Mouse (Mus musculus): ENCODE data around the gene Endou.

Gene Endou

GRCm38 (mm10) chr15:97731111-97731510 is at the start of gene Endou:
TSS of gene Endou (minus strand) at chr15:97731339.
- in situ Hi-C loops (cut with MseI, MboI): no loop called here

- in situ Hi-C loops (cut with MseI, MboI): loop anchor here (5.0 to 10.0 kb wide), 2 partner anchors 33 to 66 kb away; no protein-coding TSS in a partner anchor
Measured at GRCm38 (mm10) chr15:97780611-97781031, 49.5 kb upstream of the Endou start.

GRCm38 (mm10) chr15:97779576-97779975 is 48.4 kb upstream of the Endou start:
- in situ Hi-C loops (cut with MseI, MboI): loop anchor here in 1 of 2 experiments (5.0 kb wide), 1 partner anchor 62 kb away; no protein-coding TSS in a partner anchor

- in situ Hi-C loops (cut with MseI, MboI): loop anchor here in 1 of 2 experiments (5.0 kb wide), 1 partner anchor 61 kb away; no protein-coding TSS in a partner anchor
Measured at GRCm38 (mm10) chr15:97778311-97779098, 47.4 kb upstream of the Endou start, which contains the start of gene Slc48a1. TSS of gene Slc48a1 (plus strand) at chr15:97778520.

GRCm38 (mm10) chr15:97776919-97777318 is 45.8 kb upstream of the Endou start:
- in situ Hi-C loops (cut with MseI, MboI): loop anchor here in 1 of 2 experiments (5.0 kb wide), 1 partner anchor 60 kb away; no protein-coding TSS in a partner anchor

- in situ Hi-C loops (cut with MseI, MboI): loop anchor here in 1 of 2 experiments (5.0 kb wide), 1 partner anchor 59 kb away; no protein-coding TSS in a partner anchor
Measured at GRCm38 (mm10) chr15:97776514-97776913, 45.4 kb upstream of the Endou start.

GRCm38 (mm10) chr15:97773961-97774370 is 42.8 kb upstream of the Endou start:
- in situ Hi-C loops (cut with MseI, MboI): no loop called here

GRCm38 (mm10) chr15:97773108-97773507 is 42.0 kb upstream of the Endou start:
- in situ Hi-C loops (cut with MseI, MboI): no loop called here

GRCm38 (mm10) chr15:97770280-97770679 is 39.1 kb upstream of the Endou start:
- in situ Hi-C loops (cut with MseI, MboI): no loop called here

GRCm38 (mm10) chr15:97768192-97768591 is 37.1 kb upstream of the Endou start:
- in situ Hi-C loops (cut with MseI, MboI): no loop called here

- in situ Hi-C loops (cut with MseI, MboI): no loop called here
Measured at GRCm38 (mm10) chr15:97767280-97768186, 36.4 kb upstream of the Endou start, which contains the start of gene Rapgef3. TSS of gene Rapgef3 (minus strand) at chr15:97767972.

GRCm38 (mm10) chr15:97766594-97767279 is 35.6 kb upstream of the Endou start:
- in situ Hi-C loops (cut with MseI, MboI): no loop called here

- in situ Hi-C loops (cut with MseI, MboI): no loop called here
Measured at GRCm38 (mm10) chr15:97766194-97766593, 35.1 kb upstream of the Endou start.

- in situ Hi-C loops (cut with MseI, MboI): no loop called here
Measured at GRCm38 (mm10) chr15:97765090-97765794, 34.1 kb upstream of the Endou start.

- in situ Hi-C loops (cut with MseI, MboI): no loop called here
Measured at GRCm38 (mm10) chr15:97764532-97764931, 33.4 kb upstream of the Endou start.

GRCm38 (mm10) chr15:97763256-97764049 is 32.3 kb upstream of the Endou start:
- in situ Hi-C loops (cut with MseI, MboI): no loop called here

GRCm38 (mm10) chr15:97762733-97763132 is 31.6 kb upstream of the Endou start:
- in situ Hi-C loops (cut with MseI, MboI): no loop called here

- in situ Hi-C loops (cut with MseI, MboI): no loop called here
Measured at GRCm38 (mm10) chr15:97761438-97761837, 30.3 kb upstream of the Endou start.

GRCm38 (mm10) chr15:97760952-97761351 is 29.8 kb upstream of the Endou start:
- in situ Hi-C loops (cut with MseI, MboI): no loop called here

GRCm38 (mm10) chr15:97760006-97760405 is 28.9 kb upstream of the Endou start:
- in situ Hi-C loops (cut with MseI, MboI): no loop called here

Measured in mouse trophoblast stem cell (cell line).